Mouse (Mus musculus) right cerebral cortex, postnatal 36 days (tissue): ENCODE measurements around the gene H2-DMb2.
"Not testable (repeated sequence)": the region's sequence is repeated elsewhere in the genome, so short reads cannot be mapped to it uniquely, and the experiment has no call there.

Source experiments
- DNase-seq, 2 experiments: peaks; one replicate each; pipeline ENCODE4 v3.0.0; 2022; ENCODE audit warnings: low spot score in 2 of 2, mixed read lengths in 1 of 2

H2-DMb2 gene

DNA sequence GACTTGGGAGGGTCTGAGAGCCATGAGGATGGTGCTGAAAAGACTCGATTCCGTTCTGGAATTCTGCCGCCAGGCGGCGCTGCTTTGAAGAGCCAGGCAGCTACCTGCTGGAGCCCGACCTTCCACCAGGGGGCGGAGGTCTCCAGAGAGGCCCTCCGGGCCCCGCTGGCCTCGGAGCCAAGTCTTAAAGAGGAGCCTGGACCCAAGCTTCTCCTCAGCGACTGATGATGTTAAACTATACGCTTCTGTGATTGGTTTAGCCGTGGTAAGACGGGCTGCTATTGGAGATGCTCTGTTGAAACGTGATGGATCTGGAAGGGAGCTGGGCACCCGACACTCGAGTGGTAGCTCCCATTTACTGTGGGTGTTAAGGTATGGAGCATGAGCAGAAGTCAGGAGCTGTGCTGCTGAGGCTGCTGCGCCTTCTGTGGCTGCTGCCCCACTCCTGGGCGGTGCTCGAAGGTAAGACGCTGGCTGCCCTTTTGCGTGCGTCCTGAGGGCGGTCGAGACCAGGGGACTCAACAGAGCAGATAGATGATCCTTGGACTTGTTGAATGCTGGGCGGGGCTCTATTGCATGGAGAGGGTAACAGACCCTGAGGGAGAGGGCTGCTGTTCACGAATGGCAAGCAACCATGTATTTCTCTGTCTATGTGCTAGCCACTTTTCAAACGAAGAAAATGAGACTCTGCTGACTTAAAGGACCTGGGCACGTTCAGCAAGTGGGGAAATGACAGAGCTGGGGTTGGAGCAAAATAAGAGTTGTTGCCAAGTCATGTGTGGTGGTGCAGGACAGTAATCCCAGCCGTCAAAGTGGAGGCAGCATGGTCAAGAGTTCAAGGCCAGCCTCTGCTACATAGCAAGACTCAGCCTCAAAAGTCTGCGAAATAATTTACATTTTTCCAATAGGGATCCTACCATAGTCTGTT lies 7.5 kb upstream of the H2-DMb2 start:
- DNase-seq, result peak; percentile 96 to 98

DNA sequence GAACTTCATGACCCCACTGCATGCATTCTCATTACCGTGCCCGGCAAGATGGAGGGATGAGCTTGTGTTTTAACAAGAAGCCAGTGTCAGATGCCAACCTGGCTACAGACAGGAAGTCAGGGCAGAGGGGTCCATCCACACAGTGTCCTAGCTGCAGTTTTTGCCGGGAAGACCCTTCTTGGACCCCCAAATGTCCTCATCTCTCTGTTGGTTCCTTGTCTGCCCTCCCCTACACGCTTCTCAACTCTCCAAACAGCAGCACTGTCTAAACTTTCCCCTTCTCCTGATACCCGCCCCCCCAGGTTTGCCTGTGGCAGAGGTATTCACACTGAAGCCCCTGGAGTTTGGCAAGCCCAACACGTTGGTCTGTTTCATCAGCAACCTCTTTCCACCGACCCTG lies 5.5 kb upstream of the H2-DMb2 start:
- no peak for DNase-seq

GRCm38 (mm10) chr17:34138655-34139054 lies 4.5 kb upstream of the H2-DMb2 start:
- no peak for DNase-seq

- no peak for DNase-seq
These were observed 3.7 kb upstream of the H2-DMb2 start for GRCm38 (mm10) chr17:34139416-34139815.

GRCm38 (mm10) chr17:34140240-34140639 lies 2.9 kb upstream of the H2-DMb2 start:
- no peak for DNase-seq

GRCm38 (mm10) chr17:34141448-34141847 lies 1.7 kb upstream of the H2-DMb2 start:
- DNase-seq, result no peak

- DNase-seq, result no peak
These were observed 574 bp upstream of the H2-DMb2 start for GRCm38 (mm10) chr17:34142456-34143010.

GRCm38 (mm10) chr17:34143461-34143860 lies 354 bp downstream of the H2-DMb2 start:
- DNase-seq, result no peak

- DNase-seq, result not testable (repeated sequence)
These were observed 1.1 kb downstream of the H2-DMb2 start for GRCm38 (mm10) chr17:34144221-34144620.

DNA sequence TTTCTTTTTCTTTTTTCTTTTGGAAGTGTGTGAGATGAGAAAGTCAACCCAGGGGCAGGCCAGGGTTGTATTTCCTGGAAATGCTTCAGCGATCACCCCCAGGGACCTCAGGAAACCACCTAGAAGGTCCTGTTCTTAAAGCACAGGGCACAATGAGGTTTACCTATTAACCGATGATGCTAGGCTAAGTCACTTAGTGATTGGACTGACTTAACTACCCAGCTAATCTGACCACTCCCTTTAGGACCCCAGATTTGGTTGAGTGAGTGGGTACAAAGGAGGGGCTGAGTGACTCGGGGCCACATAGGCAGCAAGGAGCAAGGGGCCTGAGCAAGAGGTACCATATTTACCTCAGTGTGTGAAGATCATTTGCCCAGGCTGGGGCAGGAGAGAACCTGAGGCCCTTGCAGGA lies 1.9 kb downstream of the H2-DMb2 start:
- no peak for DNase-seq

DNA sequence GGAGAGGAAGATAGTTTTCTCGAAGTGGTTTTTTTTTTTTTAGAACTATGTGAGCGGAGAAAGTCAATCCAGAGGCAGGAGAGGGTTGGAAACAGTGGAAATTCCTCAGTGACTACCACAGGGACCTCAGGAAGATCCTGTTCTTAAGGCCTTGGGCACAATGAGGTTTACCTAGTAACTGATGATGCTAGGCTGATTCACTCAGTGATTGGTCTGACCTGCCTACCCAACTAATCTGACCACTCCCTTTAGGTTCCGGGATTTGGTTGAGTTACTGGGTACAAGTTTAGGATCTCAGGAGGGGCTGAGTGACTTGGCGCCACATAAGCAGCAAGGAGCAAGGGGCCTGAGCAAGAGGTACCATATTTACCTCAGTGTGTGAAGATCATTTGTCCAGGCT lies 9.8 kb downstream of the H2-DMb2 start, which contains the start of gene H2-DMb1:
Gene H2-DMb1, plus strand, starts transcription at position 150 of the 400 bp plus-strand sequence.
- no peak for DNase-seq

GRCm38 (mm10) chr17:34155534-34155933 lies 12.4 kb downstream of the H2-DMb2 start:
- no peak for DNase-seq

- no peak for DNase-seq
These were observed 21.2 kb downstream of the H2-DMb2 start for GRCm38 (mm10) chr17:34164202-34164895.

DNA sequence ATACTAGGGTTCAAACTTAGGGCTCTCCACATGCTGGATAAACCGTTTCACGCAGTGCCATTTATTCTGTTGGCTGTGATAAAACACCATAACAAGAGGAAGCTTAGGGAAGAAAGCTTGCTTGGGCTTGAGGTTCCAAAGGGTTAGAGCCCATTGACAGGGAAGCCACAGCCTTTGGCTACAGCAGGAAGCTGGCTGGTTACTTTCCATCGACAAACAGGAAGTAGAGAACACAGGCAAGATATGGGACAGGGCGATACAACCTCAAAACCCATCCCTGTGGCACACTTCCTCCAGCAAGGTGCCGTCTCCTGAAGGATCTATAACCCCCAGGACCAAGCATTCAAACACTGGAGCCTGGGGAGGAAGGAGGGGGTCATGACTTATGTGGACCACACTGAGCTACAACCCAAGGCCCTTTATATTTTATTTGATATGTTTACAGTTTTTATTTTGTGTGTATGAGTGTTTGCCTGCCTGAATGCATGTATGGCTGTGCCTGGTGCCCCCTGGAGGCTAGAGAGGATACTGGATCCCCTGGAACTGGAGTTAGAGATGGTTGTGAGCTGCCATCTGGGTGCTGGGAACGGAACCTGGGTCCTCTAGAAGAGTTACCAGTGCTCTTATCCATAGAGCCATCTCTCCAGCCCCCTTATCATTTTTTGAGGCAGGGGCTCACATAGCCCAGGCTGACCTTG lies 22.1 kb downstream of the H2-DMb2 start:
- DNase-seq, result no peak

GRCm38 (mm10) chr17:34169279-34169678 lies 26.2 kb downstream of the H2-DMb2 start:
- peak in 1 of 2 experiments; percentile 4 for DNase-seq

DNA sequence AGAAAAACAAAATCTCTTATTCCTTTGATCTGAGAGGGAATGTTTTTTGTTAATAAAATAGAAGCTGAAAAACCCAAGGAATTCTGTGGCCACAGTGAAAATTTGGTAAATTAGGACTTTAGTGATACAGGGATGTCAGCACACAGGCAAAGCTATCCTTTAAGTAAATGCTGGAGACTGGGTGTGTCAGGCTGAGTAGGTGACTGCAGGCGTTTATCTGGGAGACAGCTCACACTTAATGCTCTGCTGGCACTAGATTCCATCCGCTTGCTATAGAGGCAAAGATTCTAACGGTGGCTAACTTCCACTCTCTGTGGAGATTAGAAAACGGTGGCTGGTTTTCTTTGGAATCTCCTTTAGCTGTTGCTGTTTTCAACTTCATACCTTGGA lies 27.4 kb downstream of the H2-DMb2 start:
- no peak for DNase-seq

DNA sequence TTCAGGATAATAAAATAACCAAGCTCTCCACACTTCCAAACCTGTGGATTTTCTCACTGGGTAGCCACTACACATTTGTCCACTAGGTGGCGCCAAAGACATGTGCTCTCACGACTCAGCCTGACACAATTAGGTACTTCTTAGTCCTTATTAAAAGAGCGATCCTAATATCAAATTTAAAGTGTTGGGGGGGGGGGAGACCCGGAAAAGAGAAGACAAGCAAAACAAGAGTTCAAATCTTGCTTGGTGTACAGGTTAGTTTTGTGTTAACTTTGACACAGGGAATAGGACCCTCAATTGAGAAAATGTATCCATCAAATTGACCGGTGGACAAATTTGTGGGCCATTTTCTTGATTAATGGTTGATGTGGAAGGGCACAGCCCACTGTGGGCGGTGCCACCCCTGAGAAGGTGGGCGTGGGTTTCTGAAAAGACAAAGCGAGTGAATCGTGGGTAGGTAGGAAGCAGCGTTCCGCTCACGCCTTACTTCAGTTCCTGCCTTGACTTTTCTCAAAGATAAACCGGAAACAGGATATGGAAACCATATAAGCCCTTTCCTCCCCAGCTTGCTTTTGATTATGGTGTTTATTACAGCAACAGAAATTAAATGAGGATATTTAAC lies 27.9 kb downstream of the H2-DMb2 start:
- DNase-seq, result peak; percentile 52 to 63

GRCm38 (mm10) chr17:34172528-34172927 lies 29.4 kb downstream of the H2-DMb2 start:
- DNase-seq, result no peak

DNA sequence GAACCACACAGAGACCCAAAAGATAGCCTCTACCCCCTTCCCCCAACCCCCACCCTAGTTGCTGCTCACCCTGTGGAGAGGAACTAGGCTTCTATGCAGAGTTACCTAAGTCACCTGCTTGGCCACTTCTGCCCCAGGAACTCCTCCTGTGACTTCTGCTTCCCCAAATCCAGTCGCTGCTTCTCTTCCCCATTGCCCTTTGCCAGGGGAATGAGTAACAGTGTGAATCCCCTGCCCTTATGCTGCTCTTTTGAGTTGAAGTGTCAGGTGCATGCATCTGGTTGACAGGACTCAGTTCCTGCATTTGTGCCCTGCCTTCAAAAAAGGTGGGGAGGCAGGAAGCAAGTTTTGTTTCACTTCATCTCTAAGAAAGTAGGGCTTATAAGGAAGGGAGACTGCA lies 31.0 kb downstream of the H2-DMb2 start:
- DNase-seq, result no peak

DNA sequence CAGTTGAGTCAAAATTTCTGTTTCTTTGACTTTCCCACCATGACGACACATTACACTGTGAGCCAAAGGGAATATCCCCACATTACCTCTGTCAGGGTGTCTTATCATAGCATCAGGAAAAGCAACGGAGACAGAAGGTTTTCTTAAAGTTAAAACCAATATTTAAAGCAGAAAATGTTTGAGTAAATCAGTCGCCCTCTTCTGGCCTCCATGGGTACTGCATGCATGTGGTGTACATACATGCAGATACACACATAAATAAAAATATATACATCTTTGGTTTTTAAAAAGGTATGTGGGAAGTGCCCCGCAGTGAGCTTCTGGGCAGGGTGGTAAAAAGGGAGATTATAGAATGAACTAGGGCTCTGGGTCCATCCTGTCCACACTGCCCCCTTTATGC lies 34.1 kb downstream of the H2-DMb2 start:
- no peak for DNase-seq

DNA sequence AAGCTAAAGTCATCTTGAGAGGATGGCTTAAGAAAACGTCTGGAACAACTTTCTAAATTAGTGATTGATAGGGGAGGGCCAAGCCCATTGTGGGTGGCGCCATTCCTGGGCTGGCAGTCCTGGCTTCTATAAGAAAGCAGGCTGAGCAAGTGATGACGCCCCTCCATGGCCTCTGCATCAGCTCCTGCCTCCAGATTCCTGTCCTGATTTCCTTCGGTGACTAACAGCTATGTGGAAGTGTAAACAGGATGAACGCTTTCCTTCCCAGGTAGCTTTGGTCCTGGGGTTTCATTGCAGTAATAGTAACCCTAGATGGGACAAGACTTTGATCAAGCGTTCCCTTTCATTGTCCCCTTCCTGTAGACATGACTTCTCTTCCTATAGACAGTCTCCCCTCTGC lies 35.9 kb downstream of the H2-DMb2 start:
- DNase-seq, result no peak
